Mouse (Mus musculus) urinary bladder, adult 2 months (tissue): ENCODE measurements around the gene Ccr9. TPM values are rescaled to one million over a fixed set of nuclear protein-coding genes. Genes with fewer than 3 reads are reported as not detected.
A peak's percentile ranks its signal among the peaks of the same experiment; 100 is the strongest.
"Not testable (repeated sequence)": the region's sequence is repeated elsewhere in the genome, so short reads cannot be mapped to it uniquely, and the experiment has no call there.

Experiments used
- DNase-seq: peaks from one replicate; pipeline ENCODE4 v3.0.0; 2022; ENCODE audit warnings: low spot score
- polyA plus RNA-seq: library from polyadenylated mRNA; depleted of rRNA; stranded (reverse); fragments of >200 nt; gene quantifications from 2 replicates; pipeline ENCODE4 v1.2.3, GENCODE M21; 2012

Ccr9 gene
- polyA plus RNA-seq, 1 experiment: 0.14 TPM

GRCm38 (mm10) chr9:123716301-123716700 lies 38.1 kb downstream of the Ccr9 start:
- DNase-seq: no peak

GRCm38 (mm10) chr9:123717186-123718008 lies 39.2 kb downstream of the Ccr9 start, which contains the start of gene Lztfl1:
TSS of gene Lztfl1 (minus strand) at chr9:123717697.
- DNase-seq: peak; percentile 81

- DNase-seq: no peak
Observed at GRCm38 (mm10) chr9:123722737-123723493, 44.7 kb downstream of the Ccr9 start.

GRCm38 (mm10) chr9:123731271-123731670 lies 53.0 kb downstream of the Ccr9 start:
- no peak for DNase-seq

GRCm38 (mm10) chr9:123734133-123734532 lies 55.9 kb downstream of the Ccr9 start:
- DNase-seq: no peak

GRCm38 (mm10) chr9:123740799-123741198 lies 62.6 kb downstream of the Ccr9 start:
- DNase-seq: no peak

GRCm38 (mm10) chr9:123749687-123750086 lies 71.4 kb downstream of the Ccr9 start:
- not testable (repeated sequence) for DNase-seq

- DNase-seq: no peak
Observed at GRCm38 (mm10) chr9:123754333-123754732, 76.1 kb downstream of the Ccr9 start.

GRCm38 (mm10) chr9:123756752-123757151 lies 78.5 kb downstream of the Ccr9 start:
- no peak for DNase-seq

GRCm38 (mm10) chr9:123757326-123757725 lies 79.1 kb downstream of the Ccr9 start:
- DNase-seq: no peak

- DNase-seq: no peak
Observed at GRCm38 (mm10) chr9:123758156-123758555, 79.9 kb downstream of the Ccr9 start.

- no peak for DNase-seq
Observed at GRCm38 (mm10) chr9:123758645-123759044, 80.4 kb downstream of the Ccr9 start.

- DNase-seq: no peak
Observed at GRCm38 (mm10) chr9:123760806-123761205, 82.6 kb downstream of the Ccr9 start.

GRCm38 (mm10) chr9:123762886-123763285 lies 84.6 kb downstream of the Ccr9 start:
- no peak for DNase-seq

GRCm38 (mm10) chr9:123763771-123764170 lies 85.5 kb downstream of the Ccr9 start:
- no peak for DNase-seq

GRCm38 (mm10) chr9:123766996-123767395 lies 88.8 kb downstream of the Ccr9 start:
- DNase-seq: no peak

GRCm38 (mm10) chr9:123768443-123768842 lies 90.2 kb downstream of the Ccr9 start:
- DNase-seq: no peak

- no peak for DNase-seq
Observed at GRCm38 (mm10) chr9:123769532-123769931, 91.3 kb downstream of the Ccr9 start.

- not testable (repeated sequence) for DNase-seq
Observed at GRCm38 (mm10) chr9:123773299-123773698, 95.1 kb downstream of the Ccr9 start.

GRCm38 (mm10) chr9:123788855-123789529 lies 110.8 kb downstream of the Ccr9 start:
- DNase-seq: no peak

GRCm38 (mm10) chr9:123796174-123796573 lies 117.9 kb downstream of the Ccr9 start:
- no peak for DNase-seq

- no peak for DNase-seq
Observed at GRCm38 (mm10) chr9:123801527-123801926, 123.3 kb downstream of the Ccr9 start.
